Mouse (Mus musculus): ENCODE measurements around the gene Pkd1l1.

Pkd1l1 gene

DNA sequence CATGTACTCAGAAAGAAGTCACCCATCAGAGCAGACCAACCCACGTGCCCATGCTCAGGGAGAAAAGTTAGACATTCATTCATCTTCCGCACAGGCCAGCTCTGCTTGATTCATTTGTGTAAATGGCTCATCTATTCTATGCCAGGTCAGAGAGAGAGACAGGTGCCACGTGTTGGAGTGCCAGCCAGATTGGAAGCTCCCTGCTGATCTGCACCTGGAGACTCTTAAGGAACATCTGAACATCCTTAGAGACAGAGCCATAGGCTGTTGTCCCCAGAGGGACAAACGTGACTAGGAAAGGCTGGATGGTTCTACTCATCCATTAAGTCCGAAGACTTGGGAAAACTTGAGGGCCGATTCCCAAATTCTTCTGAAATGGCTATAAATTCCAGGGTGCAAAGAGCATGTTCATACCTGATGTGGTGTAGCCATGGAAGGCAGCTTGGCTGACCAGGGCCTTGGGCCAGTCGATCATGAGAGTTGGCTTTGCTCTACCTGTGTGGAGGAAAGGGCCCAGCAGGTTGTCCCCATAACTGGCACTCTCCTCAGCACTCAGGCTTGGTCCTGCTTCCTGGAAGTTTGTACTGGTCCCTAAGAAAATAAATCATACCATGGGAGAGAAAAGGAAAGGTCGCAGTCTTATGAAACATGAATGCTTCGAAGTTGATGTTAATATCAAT, 36.5 kb downstream of the Pkd1l1 start:
- no peak for DNase-seq (ENCODE audit: low spot score in 2 of 2)

- no peak for DNase-seq (ENCODE audit: low spot score in 2 of 2)
These were observed 56.9 kb downstream of the Pkd1l1 start for GRCm38 (mm10) chr11:8916081-8916671.

DNA sequence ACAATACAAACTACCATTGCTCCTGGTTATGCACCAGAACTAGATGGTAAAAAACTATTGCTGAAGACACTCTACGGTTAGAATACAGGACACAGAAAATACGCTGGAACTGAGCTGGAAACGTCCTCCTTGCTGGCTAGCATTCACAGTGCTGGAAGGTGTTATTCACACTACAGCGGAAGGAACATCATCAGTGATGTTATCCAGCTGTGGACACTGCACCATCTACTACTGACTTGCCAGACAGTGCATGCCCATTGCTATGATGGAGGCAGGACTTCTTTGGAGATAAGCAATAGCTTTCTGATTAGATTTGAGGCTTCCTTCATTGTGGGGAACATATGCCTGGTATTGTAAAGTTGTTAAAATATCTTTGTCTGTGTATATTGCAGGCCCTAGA, 90.3 kb downstream of the Pkd1l1 start:
- DNase-seq (ENCODE audit: low spot score in 2 of 2): no peak

- DNase-seq (ENCODE audit: low spot score in 2 of 2): no peak
These were observed 91.5 kb downstream of the Pkd1l1 start for GRCm38 (mm10) chr11:8881521-8881920.

- DNase-seq (ENCODE audit: low spot score in 2 of 2): no peak
These were observed 103.0 kb downstream of the Pkd1l1 start for GRCm38 (mm10) chr11:8870115-8870514.

DNA sequence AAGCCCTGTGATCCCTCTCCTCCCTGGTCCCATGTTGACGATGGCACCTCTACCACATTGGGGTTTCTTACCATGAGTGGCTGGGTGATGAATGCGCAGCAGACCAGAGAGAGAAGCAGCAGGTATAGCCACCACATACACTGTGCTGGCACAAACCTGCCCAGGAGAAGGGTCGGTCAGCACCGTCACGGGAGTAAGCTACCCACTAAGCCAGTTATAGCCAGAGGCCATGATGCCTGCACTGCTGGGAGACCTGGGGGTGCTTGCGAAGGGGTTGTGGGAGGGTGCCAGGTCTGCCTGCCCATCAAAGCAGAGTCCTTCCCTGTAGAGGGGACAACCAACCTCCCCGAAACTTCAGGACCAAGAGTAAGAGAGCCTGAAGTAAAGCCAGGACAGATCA, 107.0 kb downstream of the Pkd1l1 start:
- no peak for DNase-seq (ENCODE audit: low spot score in 2 of 2)

DNA sequence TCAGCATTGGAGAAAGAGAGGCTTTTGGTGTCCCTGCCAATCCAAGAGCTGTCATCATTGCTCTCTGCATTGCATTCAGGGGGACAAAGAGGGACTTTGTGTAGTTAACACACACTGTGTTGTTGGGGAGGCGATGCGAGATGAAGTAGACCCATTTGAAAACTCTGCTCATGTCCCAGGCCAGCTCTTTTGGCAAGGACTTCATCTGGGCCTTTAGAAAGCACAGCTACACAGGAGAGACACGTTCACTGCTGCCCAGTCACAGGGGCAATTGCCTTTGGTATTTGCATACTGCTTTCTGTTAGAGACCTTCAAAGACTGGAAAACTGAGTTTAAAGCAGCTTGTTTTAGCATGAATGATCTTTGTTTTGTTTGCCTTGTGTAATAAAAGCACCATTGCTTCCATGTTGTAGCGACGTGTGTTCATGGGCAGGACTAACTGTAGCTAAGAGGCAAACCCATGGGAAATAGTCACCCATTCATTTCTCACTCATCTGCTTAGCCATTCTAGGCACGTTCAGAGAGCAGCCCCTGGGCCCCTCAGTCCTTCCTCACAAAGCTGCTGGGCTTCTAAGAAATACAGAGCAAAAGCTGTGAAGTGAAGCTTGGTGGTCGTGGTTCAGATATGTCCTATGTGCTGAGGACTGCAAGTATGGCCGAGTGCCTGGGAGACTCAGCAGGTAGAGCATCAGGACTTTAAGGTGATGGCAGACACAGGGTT, 109.0 kb downstream of the Pkd1l1 start:
- peak in 1 of 2 experiments; percentile 14 for DNase-seq (ENCODE audit: low spot score in 2 of 2)

- no peak for DNase-seq (ENCODE audit: low spot score in 2 of 2)
These were observed 110.6 kb downstream of the Pkd1l1 start for GRCm38 (mm10) chr11:8862426-8862825.

DNA sequence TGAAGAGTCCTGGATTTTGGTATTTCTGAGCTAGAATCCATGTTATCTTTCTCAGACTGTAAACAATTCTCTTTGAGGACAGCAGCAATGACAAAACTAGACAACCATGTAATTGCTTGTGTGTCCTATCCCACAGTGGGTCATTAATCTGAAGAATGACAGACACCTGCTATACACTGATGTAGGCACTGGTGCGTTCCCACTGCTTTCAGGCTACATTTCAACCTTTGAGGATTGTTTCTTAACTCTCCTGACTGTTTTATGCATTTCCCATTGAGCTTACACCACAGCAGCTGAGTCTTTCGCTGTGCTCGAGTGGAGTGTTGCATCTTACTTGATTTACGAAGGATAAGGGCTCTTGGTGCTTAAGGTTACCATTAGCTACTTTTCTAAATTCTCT, 111.1 kb downstream of the Pkd1l1 start:
- DNase-seq (ENCODE audit: low spot score in 2 of 2): no peak

DNA sequence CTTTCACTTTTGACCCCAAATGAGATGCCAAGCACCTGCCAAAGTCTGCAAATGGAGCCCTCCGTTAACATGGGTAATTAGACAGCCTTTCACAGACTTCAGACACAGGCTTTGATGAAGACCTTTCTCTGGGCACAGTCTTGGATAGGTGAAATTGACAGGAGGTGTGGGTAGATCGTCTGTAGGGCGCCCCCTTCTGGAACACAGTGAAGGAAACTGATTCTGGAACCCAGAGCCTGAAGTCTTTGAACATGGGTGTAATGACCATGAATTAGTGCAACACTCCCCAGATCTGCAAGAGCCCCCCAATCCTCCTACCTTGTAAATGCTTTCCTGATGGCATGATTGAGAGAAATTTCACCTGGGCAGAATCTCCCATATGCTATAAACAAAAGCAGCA, 112.2 kb downstream of the Pkd1l1 start:
- no peak for DNase-seq (ENCODE audit: low spot score in 2 of 2)

- peak; percentile 55 to 56 for DNase-seq (ENCODE audit: low spot score in 2 of 2)
These were observed 113.2 kb downstream of the Pkd1l1 start for GRCm38 (mm10) chr11:8859868-8860267.

DNA sequence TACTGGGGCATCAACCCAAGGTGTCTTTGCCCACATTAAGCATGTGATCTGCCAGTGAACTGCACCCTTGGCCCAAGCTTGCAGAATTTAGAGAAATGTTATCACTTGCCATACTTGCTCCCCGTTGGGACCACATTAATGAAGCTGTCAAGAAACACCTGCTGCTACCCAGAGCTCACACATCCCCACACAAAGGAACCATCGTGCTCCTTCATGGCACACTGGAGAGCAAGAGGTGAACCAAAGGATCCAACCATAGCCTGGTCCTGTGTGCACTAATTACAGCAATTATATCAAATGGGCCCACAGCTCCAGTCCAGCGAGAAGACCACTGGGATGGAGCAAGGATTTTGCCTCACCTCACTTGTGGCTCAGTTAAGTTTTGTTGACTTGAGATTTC, 114.0 kb downstream of the Pkd1l1 start:
- no peak for DNase-seq (ENCODE audit: low spot score in 2 of 2)

DNA sequence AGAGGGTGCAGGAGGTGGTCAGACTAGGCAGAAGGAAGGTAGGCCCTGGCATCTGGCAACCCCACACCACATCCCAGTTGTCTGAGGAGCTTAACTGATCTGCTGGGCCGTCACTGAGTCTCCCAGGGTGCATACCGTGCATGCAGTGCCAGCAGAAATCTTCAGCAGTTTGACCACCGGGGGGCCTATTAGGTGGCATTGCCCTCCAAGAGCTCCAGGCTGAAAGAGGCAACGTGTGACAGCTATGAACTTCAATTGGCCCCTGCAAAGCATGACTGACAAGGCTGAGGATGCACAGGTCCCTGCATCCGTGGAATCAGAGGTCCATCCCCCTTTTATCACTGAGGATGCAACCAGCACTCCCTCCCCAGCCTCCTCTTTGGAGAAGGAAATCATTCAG, 116.9 kb downstream of the Pkd1l1 start:
- DNase-seq (ENCODE audit: low spot score in 2 of 2): no peak

DNA sequence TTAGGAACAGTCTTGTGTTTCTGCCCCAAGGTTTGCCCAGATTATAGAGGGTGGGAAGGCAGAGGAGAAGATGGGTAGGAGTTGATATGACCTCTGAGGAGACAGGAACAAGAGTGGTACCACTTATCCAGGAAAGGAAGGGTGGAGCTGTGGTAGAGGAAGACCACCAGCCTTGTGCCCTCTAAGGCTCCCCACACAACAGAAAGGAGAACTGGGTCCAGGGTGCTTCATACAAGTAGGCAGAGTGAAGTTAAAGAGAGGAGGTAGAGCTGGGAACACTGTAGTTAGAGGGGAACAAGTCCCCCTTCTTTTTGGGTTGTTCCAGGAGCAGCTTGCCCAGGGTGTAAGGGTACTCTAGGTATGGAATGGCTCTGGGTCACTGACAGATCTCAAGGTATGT, 125.0 kb downstream of the Pkd1l1 start:
- no peak for DNase-seq (ENCODE audit: low spot score in 2 of 2)

DNA sequence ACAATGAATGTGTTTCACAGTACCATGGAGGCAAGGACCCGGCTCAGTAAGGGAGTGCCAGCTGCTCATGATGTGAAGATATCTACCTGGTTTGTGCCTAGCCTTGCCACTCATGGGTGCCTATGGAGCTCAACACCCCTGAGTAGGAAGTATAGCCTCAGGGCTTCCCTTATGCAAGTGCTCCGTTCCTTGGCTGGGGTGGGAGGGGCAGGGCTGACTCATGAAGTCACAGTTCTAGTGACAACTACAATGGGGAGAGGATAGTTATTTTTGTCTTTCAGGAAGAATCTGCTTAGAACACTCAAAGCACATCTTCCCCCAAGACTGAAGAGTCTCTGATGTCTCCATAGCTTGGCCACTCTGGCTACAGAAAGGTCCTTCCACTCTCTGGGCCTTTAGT, 125.4 kb downstream of the Pkd1l1 start:
- no peak for DNase-seq (ENCODE audit: low spot score in 2 of 2)

DNA sequence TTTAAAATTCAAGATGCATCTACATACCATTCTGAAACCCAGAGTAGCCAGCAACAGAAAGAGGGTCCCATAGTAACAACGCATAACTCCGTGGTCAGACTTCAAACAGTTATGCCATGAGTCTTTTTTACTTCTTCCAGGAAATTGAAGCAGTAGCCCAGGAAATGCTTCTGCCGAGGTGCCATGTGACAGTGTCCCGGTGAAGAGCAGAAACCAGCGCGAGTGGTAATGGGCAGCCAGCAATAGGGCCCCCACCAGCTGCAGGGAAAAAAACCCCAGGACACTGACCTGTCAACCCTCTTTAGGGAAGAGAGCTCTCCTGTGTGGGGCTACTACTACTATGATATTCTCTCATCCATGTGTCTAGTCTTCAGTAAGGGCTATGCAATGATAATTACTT, 136.9 kb downstream of the Pkd1l1 start:
- DNase-seq (ENCODE audit: low spot score in 2 of 2): no peak

DNA sequence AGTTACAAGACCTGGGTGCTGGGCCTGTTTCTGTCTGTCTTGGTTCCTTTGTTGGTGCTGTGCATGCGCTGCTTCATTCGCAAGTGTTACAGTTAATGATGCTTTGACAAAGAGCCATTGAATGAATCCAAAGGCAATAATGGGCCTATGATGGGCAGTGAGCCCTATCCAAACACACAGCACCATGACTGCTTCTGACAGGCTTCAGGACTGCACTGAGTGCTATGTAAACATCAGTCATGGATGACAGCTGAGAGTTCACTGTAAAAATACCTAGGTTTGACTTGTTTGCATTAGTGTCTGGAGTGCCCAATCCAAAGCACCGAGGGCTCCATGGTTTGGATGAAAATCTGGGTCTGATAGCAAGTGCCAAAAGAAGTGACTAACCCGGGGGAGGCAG, 138.9 kb downstream of the Pkd1l1 start:
- DNase-seq (ENCODE audit: low spot score in 2 of 2): no peak

DNA sequence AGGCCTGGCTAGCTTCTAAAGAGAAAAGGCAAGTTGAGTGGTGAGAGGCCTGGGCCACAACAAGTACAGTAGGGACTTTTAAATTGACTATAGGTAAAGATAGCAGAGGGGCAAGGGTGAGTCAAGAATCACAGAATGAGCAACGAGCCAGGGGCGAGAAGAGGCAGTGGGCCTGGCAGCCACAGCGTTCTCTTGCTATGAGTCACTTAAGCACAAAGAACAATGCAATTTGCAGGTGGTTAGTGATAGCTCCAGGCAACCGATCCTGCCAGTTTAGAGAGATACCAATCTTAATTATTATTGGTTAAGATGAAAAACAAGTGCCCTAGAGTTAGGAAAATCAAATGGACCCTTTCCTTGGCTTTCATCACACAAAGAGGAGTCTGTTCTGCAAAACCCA, 142.5 kb downstream of the Pkd1l1 start:
- no peak for DNase-seq (ENCODE audit: low spot score in 2 of 2)

- no peak for DNase-seq (ENCODE audit: low spot score in 2 of 2)
These were observed 143.5 kb downstream of the Pkd1l1 start for GRCm38 (mm10) chr11:8829561-8829960.

DNA sequence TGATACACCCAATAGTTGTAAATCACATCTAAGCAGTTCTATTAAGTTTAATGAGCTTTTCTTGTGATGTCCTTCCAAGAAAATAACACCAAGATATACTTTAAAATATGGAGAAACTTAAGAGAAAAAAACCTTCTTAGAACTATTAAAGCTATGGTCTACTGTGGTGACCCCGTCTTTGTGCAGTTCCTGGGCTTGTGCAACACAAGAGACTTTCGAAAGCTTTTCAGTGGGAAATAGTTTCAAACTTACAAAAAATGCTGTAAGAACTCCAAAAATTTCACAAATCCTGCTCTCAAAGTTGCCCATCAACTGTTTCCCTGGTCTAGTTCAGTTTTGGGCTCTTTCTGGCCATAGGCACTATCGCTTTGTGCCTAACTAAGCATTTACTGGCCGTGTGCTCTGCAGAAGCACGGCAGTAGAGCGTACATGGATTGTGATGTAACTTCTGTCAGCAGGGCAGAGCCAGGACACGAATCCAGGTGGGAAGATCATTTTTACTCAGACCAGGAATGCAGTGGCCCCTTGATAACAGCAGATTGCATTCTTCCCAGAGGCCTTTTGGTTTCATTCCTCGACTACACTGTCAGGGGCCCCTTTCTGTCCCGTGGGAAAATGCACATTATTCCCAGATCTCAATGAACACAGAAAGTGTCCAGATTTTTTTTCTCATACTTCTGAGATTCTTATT, 144.1 kb downstream of the Pkd1l1 start:
- DNase-seq (ENCODE audit: low spot score in 2 of 2): no peak

DNA sequence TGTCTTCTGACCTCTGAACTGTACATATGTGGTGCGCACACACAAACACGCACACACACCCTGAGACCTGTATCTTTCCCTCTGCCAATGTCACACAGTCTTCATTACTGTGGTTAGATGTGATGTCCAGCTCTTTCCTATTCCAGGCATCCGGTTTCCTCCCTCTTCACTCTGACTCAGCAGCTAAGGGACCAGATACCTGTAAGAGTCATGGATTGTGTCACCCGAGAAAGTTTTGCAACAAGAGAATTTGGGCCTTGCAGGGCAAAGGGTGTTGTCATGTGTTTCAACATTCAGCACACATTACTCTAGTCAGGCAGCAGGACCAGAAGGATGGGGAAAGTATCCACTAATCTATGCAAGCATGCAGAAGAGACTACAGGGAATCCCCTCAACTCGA, 146.5 kb downstream of the Pkd1l1 start:
- no peak for DNase-seq (ENCODE audit: low spot score in 2 of 2)

- DNase-seq (ENCODE audit: low spot score in 2 of 2): no peak
These were observed 147.0 kb downstream of the Pkd1l1 start for GRCm38 (mm10) chr11:8826046-8826445.

DNA sequence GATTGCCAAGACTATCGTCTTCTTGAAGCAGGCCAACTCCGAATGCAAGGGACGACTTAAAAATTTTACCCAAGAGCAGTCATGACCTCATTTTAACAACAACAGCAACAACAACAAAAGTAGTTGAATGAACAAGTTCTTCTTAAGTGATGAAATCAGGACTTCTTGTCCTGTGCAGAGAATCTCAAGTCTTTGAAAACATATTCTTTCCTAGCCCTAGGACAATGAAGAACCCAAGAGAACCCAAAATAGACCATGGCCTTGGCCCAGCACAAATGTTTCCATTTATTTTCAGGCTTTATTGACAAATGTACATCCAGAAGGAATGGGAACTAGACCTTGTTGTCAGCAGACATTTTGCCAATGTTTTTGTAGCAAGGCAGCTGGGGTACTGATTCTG, 147.7 kb downstream of the Pkd1l1 start:
- DNase-seq (ENCODE audit: low spot score in 2 of 2): no peak
